Mouse (Mus musculus) MEL (cell line): ENCODE measurements around the gene Spag9. TPM values are rescaled to one million over a fixed set of nuclear protein-coding genes. Genes with fewer than 3 reads are reported as not detected.

Experiments
- DNase-seq: peaks from one replicate; pipeline ENCODE4 v3.0.0; 2011; ENCODE audit warnings: low read depth, low spot score
- H3K27ac ChIP-seq: 2 replicates; pipeline ENCODE4 v1.5.1; 2012; ENCODE audit warnings: low read depth, mild to moderate bottlenecking, control low read depth, low read length, moderate library complexity; ENCODE audit not compliant: control insufficient read depth
- H3K27me3 ChIP-seq, 2 experiments: fragments of 150-350 bp in 1 of 2; sonication (generic) in 1 of 2; 2 replicates each; pipeline ENCODE4 v1.6.1; 2012; ENCODE audit warnings: low read length in 2 of 2, mild to moderate bottlenecking in 2 of 2, improper control_type of control experiment in 1 of 2, moderate library complexity in 1 of 2; ENCODE audit not compliant: insufficient read depth in 2 of 2, control insufficient read depth in 1 of 2
- H3K36me3 ChIP-seq, 2 experiments: 2 replicates each; pipeline ENCODE4 v1.6.1; 2012 to 2014; ENCODE audit warnings: low read length in 2 of 2, improper control_type of control experiment in 1 of 2, inconsistent platforms in 1 of 2, mild to moderate bottlenecking in 1 of 2; ENCODE audit not compliant: insufficient read depth in 2 of 2, control insufficient read depth in 1 of 2
- H3K4me1 ChIP-seq, 2 experiments: fragments of 150-350 bp in 1 of 2; sonication (generic) in 1 of 2; 2 replicates each; pipeline ENCODE4 v1.6.1; 2012; ENCODE audit warnings: low read length in 2 of 2, improper control_type of control experiment in 1 of 2, mild to moderate bottlenecking in 1 of 2; ENCODE audit not compliant: insufficient read depth in 2 of 2, control insufficient read depth in 1 of 2
- H3K4me3 ChIP-seq, 2 experiments: fragments of 150-350 bp in 1 of 2; sonication (generic) in 1 of 2; 2 replicates each; pipeline ENCODE4 v1.5.1; 2012; ENCODE audit warnings: low read depth in 2 of 2, low read length in 2 of 2, mild to moderate bottlenecking in 2 of 2, moderate library complexity in 2 of 2, control low read depth in 1 of 2, improper control_type of control experiment in 1 of 2; ENCODE audit not compliant: control insufficient read depth in 1 of 2, insufficient read depth in 1 of 2
- H3K79me2 ChIP-seq: 2 replicates; pipeline ENCODE4 v1.6.1; 2012; ENCODE audit warnings: mild to moderate bottlenecking, low read length, moderate library complexity; ENCODE audit not compliant: control insufficient read depth, poor library complexity, insufficient read depth
- H3K9ac ChIP-seq: 2 replicates; pipeline ENCODE4 v1.6.1; 2012; ENCODE audit warnings: low read depth, mild to moderate bottlenecking, control low read depth, low read length, moderate library complexity; ENCODE audit not compliant: control insufficient read depth, poor library complexity, severe bottlenecking
- H3K9me3 ChIP-seq: fragments of 150-350 bp; sonication (generic); replicated peaks from 2 replicates; pipeline ENCODE4 v1.6.1; 2012; ENCODE audit warnings: mild to moderate bottlenecking, low read length, improper control_type of control experiment, moderate library complexity; ENCODE audit not compliant: insufficient read depth
- CTCF ChIP-seq, 3 experiments: IDR thresholded peaks in 2 of 3; conservative IDR thresholded peaks in 1 of 3; 2 replicates each; pipeline ENCODE4 v1.5.1; 2011 to 2012; ENCODE audit warnings: low read length in 3 of 3, low read depth in 2 of 3, mild to moderate bottlenecking in 2 of 3, improper control_type of control experiment in 1 of 3, inconsistent platforms in 1 of 3, mixed read lengths in 1 of 3, moderate library complexity in 1 of 3; ENCODE audit not compliant: control insufficient read depth in 1 of 3, insufficient read depth in 1 of 3, poor library complexity in 1 of 3, severe bottlenecking in 1 of 3
- E2F4 ChIP-seq: IDR thresholded peaks from 2 replicates; pipeline ENCODE4 v1.6.1; 2011; ENCODE audit warnings: low read depth, low read length, improper control_type of control experiment, borderline replicate concordance
- GABPA ChIP-seq: IDR thresholded peaks from 2 replicates; pipeline ENCODE4 v1.6.1; 2012; ENCODE audit warnings: low read depth, mild to moderate bottlenecking, inconsistent platforms, low read length, improper control_type of control experiment, moderate library complexity
- GATA1 ChIP-seq: IDR thresholded peaks from 2 replicates; pipeline ENCODE4 v1.6.1; 2011; ENCODE audit warnings: low read depth, low read length, improper control_type of control experiment
- MAFK ChIP-seq: IDR thresholded peaks from 2 replicates; pipeline ENCODE4 v1.6.1; 2011; ENCODE audit warnings: low read depth, mild to moderate bottlenecking, low read length, improper control_type of control experiment, borderline replicate concordance
- MAZ ChIP-seq: IDR thresholded peaks from 2 replicates; pipeline ENCODE4 v1.6.1; 2012; ENCODE audit warnings: low read depth, mild to moderate bottlenecking, inconsistent platforms, low read length, improper control_type of control experiment
- POLR2A ChIP-seq, 2 experiments: IDR thresholded peaks; 2 replicates each; pipeline ENCODE4 v1.6.1; 2011 to 2012; ENCODE audit warnings: low read length in 2 of 2, mild to moderate bottlenecking in 2 of 2, control low read depth in 1 of 2, improper control_type of control experiment in 1 of 2, low read depth in 1 of 2, moderate library complexity in 1 of 2; ENCODE audit not compliant: control insufficient read depth in 1 of 2, insufficient read depth in 1 of 2, poor library complexity in 1 of 2
- POLR2AphosphoS2 ChIP-seq: IDR thresholded peaks from 2 replicates; pipeline ENCODE4 v1.6.1; 2011; ENCODE audit warnings: low read length, improper control_type of control experiment
- TCF12 ChIP-seq: IDR thresholded peaks from 2 replicates; pipeline ENCODE4 v1.6.1; 2014; ENCODE audit warnings: low read depth, mild to moderate bottlenecking, inconsistent platforms, low read length, improper control_type of control experiment, moderate library complexity
- USF1 ChIP-seq: IDR thresholded peaks from 2 replicates; pipeline ENCODE4 v1.6.1; 2014; ENCODE audit warnings: low read depth, mild to moderate bottlenecking, inconsistent platforms, low read length, improper control_type of control experiment, moderate library complexity
- ZC3H11A ChIP-seq: IDR thresholded peaks from 2 replicates; pipeline ENCODE4 v1.6.1; 2012; ENCODE audit warnings: low read depth, mild to moderate bottlenecking, inconsistent platforms, low read length, improper control_type of control experiment
- ZMIZ1 ChIP-seq: IDR thresholded peaks from 2 replicates; pipeline ENCODE4 v1.6.1; 2012; ENCODE audit warnings: low read depth, mild to moderate bottlenecking, inconsistent platforms, low read length, improper control_type of control experiment, moderate library complexity
- polyA plus RNA-seq, 2 experiments: library from polyadenylated mRNA; stranded (reverse) in 1 of 2; unstranded in 1 of 2; fragments of >175 nt in 1 of 2; fragments of >200 nt in 1 of 2; gene quantifications; 2 replicates each; pipeline versions ENCODE4 v1.2.1 to v1.2.4; 2012; ENCODE audit warnings: low replicate concordance in 2 of 2, low read depth in 1 of 2; ENCODE audit not compliant: insufficient read length in 2 of 2, insufficient read depth in 1 of 2, missing spikeins in 1 of 2
- total RNA-seq: library from RNA; depleted of rRNA; stranded (reverse); fragments of 300-350 nt; gene quantifications from 2 replicates; pipeline ENCODE4 v1.2.3, GENCODE M21; 2012

Spag9 gene
- total and polyA plus RNA-seq, 3 experiments: 18.9 to 279 (median 20.6) TPM

GRCm38 (mm10) chr11:93995720-93996305 is at the start of gene Spag9 (continued):
- no peak for TF ChIP-seq MAFK
- no peak for TF ChIP-seq USF1
- TF ChIP-seq CTCF (IDR thresholded peaks at IDR 0.05 in 2 of 3, conservative IDR thresholded peaks at IDR 0.05 in 1 of 3; ENCODE audit: control insufficient read depth in 1 of 3, insufficient read depth in 1 of 3, low read depth in 2 of 3, low read length in 3 of 3, poor library complexity in 1 of 3, severe bottlenecking in 1 of 3): no peak

GRCm38 (mm10) chr11:93948887-93949567 is 46.9 kb upstream of the Spag9 start:
- H3K79me2 ChIP-seq: peaks cover 13% of the 10 kb centered on the region
- H3K4me3 ChIP-seq: no peak overlapping the region
- no peaks in the 10 kb centered on the region for H3K27me3 ChIP-seq
- peaks cover 11 to 19% of the 10 kb centered on the region in 2 experiments for H3K36me3 ChIP-seq
- no peak overlapping the region for H3K27ac ChIP-seq
- TF ChIP-seq POLR2A (IDR thresholded peaks at IDR 0.05; ENCODE audit: control insufficient read depth in 1 of 2, insufficient read depth in 1 of 2, low read depth in 1 of 2, low read length in 2 of 2, poor library complexity in 1 of 2) (peak; percentile 40 to 57; a peak in 2 of 4 replicates), GATA1 (no peak), ZC3H11A (no peak), ZMIZ1 (peak; percentile 57; the same call in 1 of the 2 replicates), POLR2AphosphoS2 (peak; percentile 91)
- H3K9ac ChIP-seq: no peak overlapping the region
- no peak for DNase-seq
- peaks cover 0 to 18% of the 10 kb centered on the region in 2 experiments; a peak in 3 of 4 replicates for H3K4me1 ChIP-seq
- no peaks in the 10 kb centered on the region for H3K9me3 ChIP-seq

GRCm38 (mm10) chr11:93950045-93950444 is 45.8 kb upstream of the Spag9 start:
- Histone ChIP-seq H3K79me2 (peaks cover 20% of the 10 kb centered on the region), H3K9ac (no peak overlapping the region), H3K27me3 (no peaks in the 10 kb centered on the region), H3K36me3 (peaks cover 9 to 23% of the 10 kb centered on the region in 2 experiments), H3K27ac (no peak overlapping the region), H3K9me3 (no peaks in the 10 kb centered on the region), H3K4me1 (peaks cover 0 to 24% of the 10 kb centered on the region in 2 experiments; a peak in 3 of 4 replicates), H3K4me3 (no peak overlapping the region)
- DNase-seq: no peak
- TF ChIP-seq MAZ: no peak
- TF ChIP-seq E2F4: no peak
- TF ChIP-seq CTCF (IDR thresholded peaks at IDR 0.05 in 2 of 3, conservative IDR thresholded peaks at IDR 0.05 in 1 of 3; ENCODE audit: control insufficient read depth in 1 of 3, insufficient read depth in 1 of 3, low read depth in 2 of 3, low read length in 3 of 3, poor library complexity in 1 of 3, severe bottlenecking in 1 of 3): peak in 1 of 3 experiments; percentile 30; a peak in 2 of 6 replicates
- TF ChIP-seq ZMIZ1: no peak
- no peak for TF ChIP-seq TCF12
- no peak for TF ChIP-seq GABPA
